Mouse (Mus musculus): ENCODE measurements around the gene Ppfia1.

Gene Ppfia1

GRCm38 (mm10) chr7:144529851-144530250, 23.7 kb downstream of the Ppfia1 start:
- no peak for TF ChIP-seq GATA4 (IDR thresholded peaks at IDR 0.05; ENCODE audit: insufficient replicate concordance, low read length)

- TF ChIP-seq GATA4 (IDR thresholded peaks at IDR 0.05; ENCODE audit: insufficient replicate concordance, low read length), result no peak
Measured at GRCm38 (mm10) chr7:144527723-144528221, 25.8 kb downstream of the Ppfia1 start.

GRCm38 (mm10) chr7:144526649-144527048, 26.9 kb downstream of the Ppfia1 start:
- no peak for TF ChIP-seq GATA4 (IDR thresholded peaks at IDR 0.05; ENCODE audit: insufficient replicate concordance, low read length)

GRCm38 (mm10) chr7:144524427-144525191, 28.9 kb downstream of the Ppfia1 start:
- no peak for TF ChIP-seq GATA4 (IDR thresholded peaks at IDR 0.05; ENCODE audit: insufficient replicate concordance, low read length)

DNA sequence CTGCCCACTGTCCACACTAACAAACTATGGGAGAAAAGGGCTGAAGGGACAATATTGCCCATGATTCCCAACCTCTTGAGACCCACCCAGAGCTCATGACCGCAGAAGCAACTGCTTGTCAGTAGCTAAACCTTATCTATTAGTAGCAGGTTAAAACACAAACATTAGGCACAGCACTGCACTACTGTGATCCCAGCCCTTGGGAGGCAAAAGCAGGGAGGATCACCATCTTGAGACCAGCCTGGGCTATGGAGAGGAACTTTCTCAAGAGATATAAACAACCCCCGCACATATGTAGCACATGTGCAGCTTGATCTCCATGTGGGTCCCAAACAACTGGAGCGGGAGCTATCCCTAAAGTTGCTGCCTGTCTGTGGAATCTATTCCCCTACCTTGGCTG, 30.1 kb downstream of the Ppfia1 start:
- TF ChIP-seq GATA4 (IDR thresholded peaks at IDR 0.05; ENCODE audit: insufficient replicate concordance, low read length), result no peak

DNA sequence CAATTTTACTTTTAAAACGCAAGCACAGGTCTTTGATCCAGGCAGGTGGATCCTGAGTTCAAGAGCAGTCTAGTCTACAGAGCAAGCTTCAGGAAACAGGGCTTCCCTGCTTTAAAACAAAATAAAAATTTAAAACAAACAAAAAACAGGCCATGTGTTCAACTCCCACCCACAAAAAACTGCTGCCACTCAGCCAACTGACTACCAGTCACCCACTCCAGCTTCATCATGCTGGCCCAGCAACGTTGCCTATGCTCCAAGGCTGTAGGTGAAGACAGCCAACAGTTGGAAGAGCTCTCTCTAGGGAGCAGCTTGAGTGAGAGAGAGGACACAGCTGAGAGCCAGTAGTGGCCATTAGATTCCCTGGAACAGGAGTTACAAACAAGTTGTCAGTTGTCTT, 31.6 kb downstream of the Ppfia1 start:
- TF ChIP-seq GATA4 (IDR thresholded peaks at IDR 0.05; ENCODE audit: insufficient replicate concordance, low read length), result no peak

DNA sequence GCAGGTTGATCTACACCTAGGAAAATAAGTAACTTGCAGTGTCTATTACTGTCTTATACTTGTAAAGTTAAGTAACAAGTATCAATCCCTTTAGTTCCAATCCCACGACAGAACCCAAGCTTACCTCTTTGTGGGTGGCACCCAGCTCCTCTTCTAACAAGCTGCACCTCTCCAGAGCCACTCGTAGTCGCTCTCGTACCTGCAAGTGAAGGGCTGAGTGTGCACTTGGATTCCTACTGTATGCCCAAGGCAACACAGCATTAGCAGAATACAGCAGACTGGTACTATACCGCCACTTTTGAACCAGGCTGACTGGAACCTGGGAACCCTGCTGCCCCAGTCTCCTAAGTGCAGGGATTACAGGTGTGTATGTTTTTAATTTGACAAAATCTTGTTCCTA, 33.7 kb downstream of the Ppfia1 start:
- no peak for TF ChIP-seq GATA4 (IDR thresholded peaks at IDR 0.05; ENCODE audit: insufficient replicate concordance, low read length)

GRCm38 (mm10) chr7:144516711-144517110, 36.8 kb downstream of the Ppfia1 start:
- no peak for TF ChIP-seq GATA4 (IDR thresholded peaks at IDR 0.05; ENCODE audit: insufficient replicate concordance, low read length)

DNA sequence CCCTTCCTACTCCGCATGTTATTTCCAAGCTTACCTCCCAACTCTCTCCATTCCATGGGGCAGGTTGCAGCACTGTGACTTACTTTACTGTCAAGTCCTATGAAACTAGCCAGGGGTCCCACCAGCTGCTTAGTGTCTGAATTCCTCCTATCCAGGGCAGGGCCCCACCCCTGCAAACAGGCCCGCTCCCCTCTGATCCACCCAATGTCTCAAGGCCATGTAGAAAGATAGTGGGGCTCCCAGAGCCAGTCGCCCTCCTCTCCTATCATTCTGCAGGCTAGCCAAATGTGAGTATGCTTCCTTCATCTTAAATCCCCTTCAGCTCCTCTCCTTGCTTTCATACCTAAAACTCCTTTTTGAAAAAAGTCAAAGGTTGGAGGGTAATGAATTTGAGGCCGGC, 44.4 kb downstream of the Ppfia1 start:
- no peak for TF ChIP-seq GATA4 (IDR thresholded peaks at IDR 0.05; ENCODE audit: insufficient replicate concordance, low read length)

DNA sequence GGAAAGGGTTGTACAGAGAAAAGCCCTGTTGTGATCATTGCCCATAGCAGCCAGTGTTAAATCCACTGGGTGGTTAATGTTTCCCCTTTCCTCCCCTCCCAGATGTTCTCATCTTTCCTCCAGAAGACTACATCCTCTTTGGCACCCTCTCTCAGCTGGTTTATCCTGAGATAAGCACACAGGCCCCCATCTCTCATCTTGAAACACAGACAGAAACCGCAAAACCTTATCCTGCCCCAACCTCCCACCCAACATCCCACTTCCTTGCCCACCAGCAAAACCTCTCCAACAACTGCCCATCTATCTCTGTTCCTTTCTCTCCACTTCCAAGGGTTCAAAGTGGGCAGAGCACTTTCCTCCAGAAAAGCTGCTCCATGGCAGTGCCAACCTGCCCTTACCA, 46.7 kb downstream of the Ppfia1 start:
- TF ChIP-seq GATA4 (IDR thresholded peaks at IDR 0.05; ENCODE audit: insufficient replicate concordance, low read length), result no peak

GRCm38 (mm10) chr7:144503959-144504358, 49.6 kb downstream of the Ppfia1 start:
- TF ChIP-seq GATA4 (IDR thresholded peaks at IDR 0.05; ENCODE audit: insufficient replicate concordance, low read length), result no peak

GRCm38 (mm10) chr7:144492931-144493330, 60.6 kb downstream of the Ppfia1 start:
- no peak for TF ChIP-seq GATA4 (IDR thresholded peaks at IDR 0.05; ENCODE audit: insufficient replicate concordance, low read length)

GRCm38 (mm10) chr7:144490201-144490873, 63.2 kb downstream of the Ppfia1 start:
- TF ChIP-seq GATA4 (IDR thresholded peaks at IDR 0.05; ENCODE audit: insufficient replicate concordance, low read length), result no peak

- TF ChIP-seq GATA4 (IDR thresholded peaks at IDR 0.05; ENCODE audit: insufficient replicate concordance, low read length), result peak; percentile 83; the same call in 1 of the 2 replicates
Measured at GRCm38 (mm10) chr7:144489067-144489774, 64.3 kb downstream of the Ppfia1 start.

DNA sequence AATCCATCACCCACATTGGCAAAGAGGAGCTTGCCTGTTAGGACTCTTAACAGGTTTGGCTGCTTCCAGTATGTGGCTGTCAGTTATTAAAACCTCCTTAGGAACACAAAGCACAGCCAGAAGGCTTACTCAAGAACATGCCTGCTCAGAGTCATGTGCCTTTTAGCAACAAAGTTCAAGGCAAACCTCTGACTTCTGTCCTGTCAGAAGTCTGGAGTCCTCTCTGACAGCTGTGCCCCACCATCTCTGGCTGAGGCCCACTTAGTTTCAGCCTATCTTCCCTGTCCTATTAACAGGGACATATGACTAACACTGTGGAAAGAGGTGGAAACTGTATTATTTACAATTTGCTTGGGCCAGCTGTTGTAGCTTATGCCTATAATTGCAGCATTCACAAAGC, 73.2 kb downstream of the Ppfia1 start:
- TF ChIP-seq GATA4 (IDR thresholded peaks at IDR 0.05; ENCODE audit: insufficient replicate concordance, low read length), result no peak

- TF ChIP-seq GATA4 (IDR thresholded peaks at IDR 0.05; ENCODE audit: insufficient replicate concordance, low read length), result no peak
Measured at GRCm38 (mm10) chr7:144479569-144479968, 74.0 kb downstream of the Ppfia1 start.

All from liver, adult (tissue).